Mouse (Mus musculus) spleen, adult 2 months (tissue): ENCODE results near the gene Zfp810. TPM values are rescaled to one million over a fixed set of nuclear protein-coding genes. Genes with fewer than 3 reads are reported as not detected.
A peak's percentile ranks its signal among the peaks of the same experiment; 100 is the strongest.

Source experiments
- DNase-seq, 2 experiments: peaks; one replicate each; pipeline versions ENCODE4 v3.0.0 to v3.0.0-alpha.2; 2012 to 2021; ENCODE audit warnings: low spot score in 2 of 2, low read depth in 1 of 2
- H3K27ac ChIP-seq: fragments of 200-500 bp; 2 replicates; pipeline ENCODE4 v1.5.1; 2012; ENCODE audit warnings: low read length, inconsistent platforms; ENCODE audit not compliant: insufficient read depth
- H3K27me3 ChIP-seq: fragments of 200-500 bp; 2 replicates; pipeline ENCODE4 v1.6.1; 2012; ENCODE audit warnings: mild to moderate bottlenecking, moderate library complexity, low read length, inconsistent platforms; ENCODE audit not compliant: control insufficient read depth, insufficient read depth
- H3K36me3 ChIP-seq: fragments of 200-500 bp; 2 replicates; pipeline ENCODE4 v1.6.1; 2012; ENCODE audit warnings: mild to moderate bottlenecking, low read length, inconsistent platforms; ENCODE audit not compliant: control insufficient read depth, insufficient read depth
- H3K4me1 ChIP-seq: fragments of 200-500 bp; 2 replicates; pipeline ENCODE4 v1.6.1; 2011; ENCODE audit warnings: inconsistent platforms; ENCODE audit not compliant: control insufficient read depth, insufficient read depth, insufficient read length
- H3K4me3 ChIP-seq: fragments of 200-500 bp; 2 replicates; pipeline ENCODE4 v1.5.1; 2011; ENCODE audit warnings: mild to moderate bottlenecking, inconsistent platforms; ENCODE audit not compliant: insufficient read depth, insufficient read length; ENCODE audit errors: extremely low read depth
- CTCF ChIP-seq: fragments of 200-500 bp; IDR thresholded peaks from 2 replicates; pipeline ENCODE4 v1.5.1; 2011; ENCODE audit warnings: mild to moderate bottlenecking, inconsistent platforms; ENCODE audit not compliant: insufficient read depth, insufficient read length, insufficient replicate concordance; ENCODE audit errors: extremely low read depth
- POLR2A ChIP-seq: fragments of 200-500 bp; IDR thresholded peaks from 2 replicates; pipeline ENCODE4 v1.6.1; 2011; ENCODE audit warnings: low read depth, low read length, inconsistent platforms
- WGBS: fragments of 180-500 bp; shearing (Covaris S2); methylation state at CpG from one replicate; pipeline ENCODE4 v1.1.7; 2018; 5-methylcytosine and 5-hydroxymethylcytosine counted together
- polyA plus RNA-seq: library from polyadenylated mRNA; depleted of rRNA; stranded (reverse); fragments of >200 nt; gene quantifications from 2 replicates; pipeline ENCODE4 v1.2.3, GENCODE M21; 2012; rRNA removed

The Zfp810 gene
- polyA plus RNA-seq, 1 experiment: 3.7 TPM

GRCm38 (mm10) chr9:22244242-22244641 lies 63.2 kb downstream of the Zfp810 start:
- H3K36me3 ChIP-seq: peaks cover 28% of the 10 kb centered on the region

GRCm38 (mm10) chr9:22240001-22240400 lies 67.4 kb downstream of the Zfp810 start:
- TF ChIP-seq CTCF: no peak
- no peak overlapping the region for H3K27ac ChIP-seq
- H3K4me3 ChIP-seq: no peak overlapping the region
- peaks cover 43% of the 10 kb centered on the region for H3K36me3 ChIP-seq
- H3K27me3 ChIP-seq: no peaks in the 10 kb centered on the region
- 94% methylated on average over 4 of the region's 4 CpGs for WGBS
- H3K4me1 ChIP-seq: no peaks in the 10 kb centered on the region
- DNase-seq: no peak

More at GRCm38 (mm10) chr9:22244242-22244641, 63.2 kb downstream of the Zfp810 start:
- H3K4me3 ChIP-seq: no peak overlapping the region
- H3K27me3 ChIP-seq: no peaks in the 10 kb centered on the region
- DNase-seq: no peak
- no peaks in the 10 kb centered on the region for H3K4me1 ChIP-seq
- no peak overlapping the region for H3K27ac ChIP-seq
- no peak for TF ChIP-seq CTCF
- no peak for TF ChIP-seq POLR2A
- 95% methylated on average over 2 of the region's 2 CpGs for WGBS

GRCm38 (mm10) chr9:22230556-22230955 lies 76.9 kb downstream of the Zfp810 start:
- peak in 1 of 2 experiments; percentile 12 for DNase-seq
- H3K4me1 ChIP-seq: no peaks in the 10 kb centered on the region; the same call in 1 of the 2 replicates
- no peak overlapping the region for H3K4me3 ChIP-seq
- no peaks in the 10 kb centered on the region for H3K36me3 ChIP-seq
- no peak overlapping the region for H3K27ac ChIP-seq
- H3K27me3 ChIP-seq: no peaks in the 10 kb centered on the region
- no peak for TF ChIP-seq POLR2A
- no peak for TF ChIP-seq CTCF

- no peak for DNase-seq
- Histone ChIP-seq H3K4me3 (no peak overlapping the region), H3K27ac (no peak overlapping the region), H3K36me3 (no peaks in the 10 kb centered on the region), H3K27me3 (no peaks in the 10 kb centered on the region), H3K4me1 (no peaks in the 10 kb centered on the region; the same call in 1 of the 2 replicates)
- WGBS: 94% methylated on average over 3 of the region's 3 CpGs
- no peak for TF ChIP-seq CTCF
- TF ChIP-seq POLR2A: no peak
Measured at GRCm38 (mm10) chr9:22230061-22230460, 77.4 kb downstream of the Zfp810 start.

- no peak for TF ChIP-seq POLR2A
- no peak for TF ChIP-seq CTCF
- WGBS: 82% methylated on average over 7 of the region's 7 CpGs
- H3K27ac ChIP-seq: no peak overlapping the region
Measured at GRCm38 (mm10) chr9:22229386-22230026, 77.9 kb downstream of the Zfp810 start.

GRCm38 (mm10) chr9:22226846-22227245 lies 80.6 kb downstream of the Zfp810 start:
- DNase-seq: no peak
- no peak overlapping the region for H3K4me3 ChIP-seq
- 91% methylated on average over 15 of the region's 15 CpGs for WGBS
- peak overlapping the region; percentile 4; the same call in 1 of the 2 replicates for H3K27ac ChIP-seq
- H3K36me3 ChIP-seq: no peaks in the 10 kb centered on the region
- TF ChIP-seq POLR2A: no peak
- no peak for TF ChIP-seq CTCF
- no peaks in the 10 kb centered on the region for H3K27me3 ChIP-seq
- H3K4me1 ChIP-seq: no peaks in the 10 kb centered on the region; the same call in 1 of the 2 replicates

More at GRCm38 (mm10) chr9:22229386-22230026, 77.9 kb downstream of the Zfp810 start:
- DNase-seq: no peak
- H3K4me1 ChIP-seq: no peaks in the 10 kb centered on the region; the same call in 1 of the 2 replicates
- no peaks in the 10 kb centered on the region for H3K36me3 ChIP-seq
- H3K27me3 ChIP-seq: no peaks in the 10 kb centered on the region
- H3K4me3 ChIP-seq: no peak overlapping the region

Other genes starting within 250 kb of the Zfp810 start
- not detected in 2 replicates for gene Gm49318, start 236.4 kb downstream of the Zfp810 start, polyA plus RNA-seq
- 21.6 and 28.1 TPM in 2 replicates for gene Zfp653, start 236.3 kb downstream of the Zfp810 start, polyA plus RNA-seq
- gene Ecsit, start 222.2 kb downstream of the Zfp810 start, polyA plus RNA-seq: 21.8 and 30.1 TPM in 2 replicates
- 7.2 and 8.0 TPM in 2 replicates for gene Cnn1, start 208.4 kb downstream of the Zfp810 start, polyA plus RNA-seq
- gene Elof1, start 190.5 kb downstream of the Zfp810 start, polyA plus RNA-seq: 70.2 and 89.3 TPM in 2 replicates
- gene Acp5, start 171.9 kb downstream of the Zfp810 start, polyA plus RNA-seq: 309 and 340 TPM in 2 replicates
- 23.6 and 38.6 TPM in 2 replicates for gene Pigyl, start 150.8 kb downstream of the Zfp810 start, polyA plus RNA-seq
- not detected in 2 replicates for gene Zfp872, start 119.6 kb downstream of the Zfp810 start, polyA plus RNA-seq
- 13.8 and 15.1 TPM in 2 replicates for gene Zfp809, start 81.9 kb downstream of the Zfp810 start, polyA plus RNA-seq
- gene Zfp599, start 47.8 kb downstream of the Zfp810 start, polyA plus RNA-seq: 0.13 and 0.15 TPM in 2 replicates
- gene Anln, start 81.5 kb upstream of the Zfp810 start, polyA plus RNA-seq: 1.3 and 1.7 TPM in 2 replicates
- 0.21 and 0.36 TPM in 2 replicates for gene 9530077C05Rik, start 103.9 kb upstream of the Zfp810 start, polyA plus RNA-seq
- gene Gm17545, start 146.6 kb upstream of the Zfp810 start, polyA plus RNA-seq: not detected in 2 replicates
- 64.8 and 122 TPM in 2 replicates for gene Rp9, start 162.1 kb upstream of the Zfp810 start, polyA plus RNA-seq
- gene Bbs9, start 168.1 kb upstream of the Zfp810 start, polyA plus RNA-seq: 11.5 and 13.7 TPM in 2 replicates